Mouse (Mus musculus) neural tube, embryonic 11.5 days (tissue): ENCODE results near the gene Stard5. TPM values are rescaled to one million over a fixed set of nuclear protein-coding genes. Genes with fewer than 3 reads are reported as not detected.

Experiments used
- ATAC-seq: fragments of 200-750 bp; cut with Nextera tagmentation; 2 replicates; pipeline ENCODE4 v1.8.0; 2017; ENCODE audit warnings: moderate number of reproducible peaks, mild to moderate bottlenecking, moderate TSS enrichment, moderate library complexity; ENCODE audit not compliant: insufficient read depth, low FRiP score, low TSS enrichment
- DNase-seq: peaks from one replicate; pipeline ENCODE4 v3.0.0-alpha.2; 2015; ENCODE audit warnings: low spot score
- H3K27ac ChIP-seq: fragments of 300-500 bp; sonication (generic); 2 replicates; pipeline ENCODE4 v1.5.1; 2014; ENCODE audit warnings: low read depth, mild to moderate bottlenecking, low read length
- H3K27me3 ChIP-seq: fragments of 300-500 bp; sonication (generic); 2 replicates; pipeline ENCODE4 v1.6.1; 2014; ENCODE audit warnings: mild to moderate bottlenecking, low read length, mixed read lengths; ENCODE audit not compliant: control insufficient read depth, insufficient read depth
- H3K36me3 ChIP-seq: fragments of 300-500 bp; sonication (generic); 2 replicates; pipeline ENCODE4 v1.6.1; 2014; ENCODE audit warnings: mild to moderate bottlenecking, low read length, moderate library complexity, mixed read lengths; ENCODE audit not compliant: control insufficient read depth, insufficient read depth
- H3K4me1 ChIP-seq: fragments of 300-500 bp; sonication (generic); 2 replicates; pipeline ENCODE4 v1.6.1; 2014; ENCODE audit warnings: low read length, mixed read lengths; ENCODE audit not compliant: control insufficient read depth, insufficient read depth
- H3K4me2 ChIP-seq: fragments of 300-500 bp; sonication (generic); 2 replicates; pipeline ENCODE4 v1.6.1; 2014; ENCODE audit warnings: low read depth, mild to moderate bottlenecking, moderate library complexity
- H3K4me3 ChIP-seq: fragments of 300-500 bp; sonication (generic); 2 replicates; pipeline ENCODE4 v1.5.1; 2014; ENCODE audit warnings: low read depth, low read length
- H3K9ac ChIP-seq: fragments of 300-500 bp; sonication (generic); 2 replicates; pipeline ENCODE4 v1.6.1; 2014; ENCODE audit warnings: mild to moderate bottlenecking, low read length
- H3K9me3 ChIP-seq: fragments of 300-500 bp; sonication (generic); 2 replicates; pipeline ENCODE4 v1.6.1; 2016; ENCODE audit warnings: low read length; ENCODE audit not compliant: control insufficient read depth
- WGBS: fragments of 180-500 bp; shearing (Covaris S2); extraction: QIAGEN DNeasy Blood & Tissue Kit; methylation state at CpG from one replicate; pipeline ENCODE4 v1.1.7; 2014; 5-methylcytosine and 5-hydroxymethylcytosine counted together
- polyA plus RNA-seq: library from polyadenylated mRNA; unstranded; fragments of >200 nt; fragmentation: Nextera tagmentation; extraction: Ambion mirVana; gene quantifications from 2 replicates; pipeline ENCODE4 v1.2.1, GENCODE M21; 2014

The Stard5 gene
- polyA plus RNA-seq, 1 experiment from 2014 or later: 11.0 TPM

- H3K27me3 ChIP-seq: no peaks in the 10 kb centered on the region
These were observed 7.3 kb downstream of the Stard5 start for GRCm38 (mm10) chr7:83639084-83639483.

GRCm38 (mm10) chr7:83640581-83640980 is 8.8 kb downstream of the Stard5 start:
- H3K4me3 ChIP-seq: no peak overlapping the region
- H3K27ac ChIP-seq: no peak overlapping the region
- H3K9me3 ChIP-seq: no peaks in the 10 kb centered on the region
- no peaks in the 10 kb centered on the region for H3K27me3 ChIP-seq
- no peak overlapping the region for H3K9ac ChIP-seq
- WGBS: 94% methylated on average over 5 of the region's 5 CpGs
- H3K4me1 ChIP-seq: no peaks in the 10 kb centered on the region
- H3K36me3 ChIP-seq: no peaks in the 10 kb centered on the region; the same call in 1 of the 2 replicates
- ATAC-seq: no peak
- H3K4me2 ChIP-seq: no peak overlapping the region
- DNase-seq: no peak

More at GRCm38 (mm10) chr7:83639084-83639483, 7.3 kb downstream of the Stard5 start:
- no peak for ATAC-seq
- Histone ChIP-seq H3K36me3 (no peaks in the 10 kb centered on the region; the same call in 1 of the 2 replicates), H3K9ac (no peak overlapping the region), H3K4me1 (no peaks in the 10 kb centered on the region), H3K4me2 (no peak overlapping the region), H3K27ac (no peak overlapping the region), H3K9me3 (no peaks in the 10 kb centered on the region), H3K4me3 (no peak overlapping the region)
- 80% methylated on average over 3 of the region's 3 CpGs for WGBS
- no peak for DNase-seq

DNA sequence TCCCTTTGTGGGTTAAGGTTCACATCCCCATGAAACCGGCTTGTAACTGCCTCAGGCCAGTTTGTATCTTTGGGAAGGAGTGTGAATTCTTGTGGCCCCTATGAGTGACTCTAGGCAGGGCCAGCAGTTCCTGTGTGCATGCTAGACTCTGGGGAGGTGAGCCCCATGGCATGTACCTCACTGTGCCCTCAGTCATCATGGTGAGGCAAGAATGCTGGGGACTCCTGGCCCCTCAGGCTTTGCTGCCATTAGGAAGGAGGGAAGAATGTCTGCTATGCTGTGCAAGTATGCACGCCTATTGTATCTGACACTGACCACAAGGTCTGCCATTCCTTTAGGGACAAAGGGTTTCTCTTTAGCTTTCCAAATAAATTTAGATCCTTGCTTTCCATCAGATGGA is 9.4 kb downstream of the Stard5 start:
- Histone ChIP-seq H3K4me3 (no peak overlapping the region), H3K9ac (no peak overlapping the region), H3K27ac (no peak overlapping the region), H3K4me1 (no peaks in the 10 kb centered on the region), H3K9me3 (no peaks in the 10 kb centered on the region), H3K4me2 (no peak overlapping the region), H3K27me3 (no peaks in the 10 kb centered on the region), H3K36me3 (no peaks in the 10 kb centered on the region; the same call in 1 of the 2 replicates)
- 67% methylated on average over 2 of the region's 2 CpGs for WGBS
- ATAC-seq (no peak), DNase-seq (no peak)

DNA sequence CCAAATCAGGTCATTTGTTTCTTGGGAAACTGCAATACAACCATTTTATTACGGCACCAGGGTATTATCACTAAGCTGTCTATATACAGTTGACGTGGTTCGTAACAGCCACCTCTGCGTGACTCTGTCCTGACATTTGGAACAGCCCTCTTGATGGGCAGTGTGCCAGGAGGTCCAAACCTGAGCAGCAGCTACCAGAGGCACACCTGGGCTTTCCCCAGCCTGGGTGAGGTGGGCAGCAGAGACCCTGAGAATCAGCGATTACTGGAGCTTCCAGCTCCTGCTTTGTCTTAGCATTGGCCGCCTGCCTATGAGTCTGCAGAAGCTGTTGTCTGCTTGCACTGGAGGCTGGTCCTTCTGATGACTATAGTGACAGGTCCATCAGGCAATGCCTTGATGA is 11.8 kb downstream of the Stard5 start:
- 85% methylated on average over 6 of the region's 6 CpGs for WGBS
- DNase-seq: no peak
- ATAC-seq: no peak
- H3K27me3 ChIP-seq: no peaks in the 10 kb centered on the region
- H3K27ac ChIP-seq: no peak overlapping the region
- H3K9ac ChIP-seq: no peak overlapping the region
- H3K9me3 ChIP-seq: no peaks in the 10 kb centered on the region
- no peaks in the 10 kb centered on the region for H3K4me1 ChIP-seq
- no peak overlapping the region for H3K4me3 ChIP-seq
- H3K36me3 ChIP-seq: no peaks in the 10 kb centered on the region
- H3K4me2 ChIP-seq: no peak overlapping the region

GRCm38 (mm10) chr7:83644761-83645160 is 13.0 kb downstream of the Stard5 start:
- H3K27me3 ChIP-seq: no peaks in the 10 kb centered on the region
- ATAC-seq: no peak
- H3K4me3 ChIP-seq: no peak overlapping the region
- WGBS: 95% methylated on average over 2 of the region's 2 CpGs
- DNase-seq: no peak
- no peak overlapping the region for H3K9ac ChIP-seq
- H3K4me1 ChIP-seq: no peaks in the 10 kb centered on the region
- no peak overlapping the region for H3K27ac ChIP-seq
- H3K4me2 ChIP-seq: no peak overlapping the region
- no peaks in the 10 kb centered on the region for H3K9me3 ChIP-seq
- no peaks in the 10 kb centered on the region for H3K36me3 ChIP-seq

- no peak overlapping the region for H3K9ac ChIP-seq
- WGBS: 84% methylated on average over 5 of the region's 5 CpGs
- H3K36me3 ChIP-seq: no peaks in the 10 kb centered on the region
- no peaks in the 10 kb centered on the region for H3K4me1 ChIP-seq
- H3K27me3 ChIP-seq: no peaks in the 10 kb centered on the region
- no peak overlapping the region for H3K27ac ChIP-seq
- no peak overlapping the region for H3K4me2 ChIP-seq
- no peak for ATAC-seq
- no peak overlapping the region for H3K4me3 ChIP-seq
- DNase-seq: no peak
- no peaks in the 10 kb centered on the region for H3K9me3 ChIP-seq
These were observed 13.7 kb downstream of the Stard5 start for GRCm38 (mm10) chr7:83645476-83645875.

GRCm38 (mm10) chr7:83648807-83649206 is 17.0 kb downstream of the Stard5 start:
- H3K27ac ChIP-seq: no peak overlapping the region
- H3K36me3 ChIP-seq: no peaks in the 10 kb centered on the region
- DNase-seq: no peak
- no peak overlapping the region for H3K4me2 ChIP-seq
- no peak overlapping the region for H3K9ac ChIP-seq
- H3K4me1 ChIP-seq: no peaks in the 10 kb centered on the region
- no peak for ATAC-seq
- WGBS: 78% methylated on average over 7 of the region's 7 CpGs
- no peaks in the 10 kb centered on the region for H3K27me3 ChIP-seq
- H3K4me3 ChIP-seq: no peak overlapping the region
- H3K9me3 ChIP-seq: no peaks in the 10 kb centered on the region

- no peaks in the 10 kb centered on the region for H3K36me3 ChIP-seq
- 93% methylated on average over 5 of the region's 5 CpGs for WGBS
- H3K4me3 ChIP-seq: no peak overlapping the region
- ATAC-seq (no peak), DNase-seq (no peak)
- no peak overlapping the region for H3K27ac ChIP-seq
- no peaks in the 10 kb centered on the region for H3K4me1 ChIP-seq
- H3K27me3 ChIP-seq: no peaks in the 10 kb centered on the region
- no peak overlapping the region for H3K9ac ChIP-seq
- no peak overlapping the region for H3K4me2 ChIP-seq
- no peaks in the 10 kb centered on the region for H3K9me3 ChIP-seq
These were observed 18.9 kb downstream of the Stard5 start for GRCm38 (mm10) chr7:83650638-83651037.

- H3K27me3 ChIP-seq: no peaks in the 10 kb centered on the region
- no peaks in the 10 kb centered on the region for H3K36me3 ChIP-seq
- H3K27ac ChIP-seq: no peak overlapping the region
- 72% methylated on average over 5 of the region's 5 CpGs for WGBS
- no peak overlapping the region for H3K9ac ChIP-seq
- ATAC-seq: no peak
- no peaks in the 10 kb centered on the region for H3K9me3 ChIP-seq
- DNase-seq: no peak
- H3K4me1 ChIP-seq: no peaks in the 10 kb centered on the region
- H3K4me2 ChIP-seq: no peak overlapping the region
- no peak overlapping the region for H3K4me3 ChIP-seq
These were observed 20.7 kb downstream of the Stard5 start for GRCm38 (mm10) chr7:83652498-83652897.
